Mouse (Mus musculus): ENCODE data around the gene Pknox1.

The Pknox1 gene

DNA sequence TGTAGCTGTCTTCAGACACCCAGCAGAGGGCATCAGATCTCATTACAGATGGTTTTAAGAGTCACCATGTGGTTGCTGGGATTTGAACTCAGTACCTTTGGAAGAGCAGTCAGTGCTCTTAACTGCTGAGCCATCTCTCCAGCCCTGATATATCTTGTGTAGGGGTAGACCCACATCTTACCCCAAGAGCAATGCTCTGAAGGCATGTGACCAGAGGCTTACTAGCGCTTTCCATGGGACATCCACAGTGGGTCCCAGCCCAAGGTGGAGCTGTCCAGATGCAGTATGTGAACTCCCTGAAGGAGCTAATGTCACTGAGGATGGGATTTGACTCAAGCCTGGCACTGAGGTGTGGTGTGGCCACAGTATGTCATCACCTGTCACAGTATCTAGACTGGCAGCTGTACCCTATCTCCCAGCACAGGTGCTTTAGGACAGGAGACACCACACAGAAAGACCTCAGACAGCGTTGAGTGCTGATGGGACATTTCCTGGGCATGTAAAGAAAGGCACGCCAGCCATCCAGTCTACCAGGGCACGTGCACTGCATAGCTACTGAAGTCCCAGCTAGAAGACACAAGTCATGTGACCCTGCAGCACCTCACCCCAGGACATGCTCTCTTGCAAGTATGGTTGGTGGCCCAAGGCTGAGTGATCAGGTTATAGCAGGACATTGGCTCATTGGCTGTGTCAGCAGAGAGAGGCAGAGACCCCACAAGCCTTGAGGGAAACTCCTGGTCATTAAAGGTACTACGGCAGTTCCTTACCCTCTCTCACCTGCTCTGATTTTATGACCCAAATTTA is 81.9 kb downstream of the Pknox1 start:
- DNase-seq (ENCODE audit: low read depth, low spot score) = no peak

DNA sequence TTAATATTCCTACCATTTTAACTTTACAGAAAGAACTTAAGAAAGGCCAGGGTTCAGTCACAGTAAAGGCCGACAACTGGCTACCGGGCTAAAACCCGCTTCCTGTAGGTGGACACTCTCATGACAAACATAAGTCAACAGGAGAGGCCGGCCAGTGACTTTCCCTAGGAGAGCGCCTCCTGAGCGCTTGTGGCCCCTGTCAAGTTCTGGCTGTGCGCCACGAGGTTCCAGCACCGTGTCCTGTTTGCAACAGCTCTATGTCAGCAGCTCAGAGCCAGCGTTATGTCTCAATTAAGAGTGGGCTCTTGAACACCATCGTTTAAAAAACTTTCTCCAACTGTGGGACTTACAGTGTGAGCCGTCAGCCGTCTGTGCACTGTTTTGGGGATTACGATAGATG is 87.6 kb downstream of the Pknox1 start:
- DNase-seq (ENCODE audit: low read depth, low spot score) = no peak

DNA sequence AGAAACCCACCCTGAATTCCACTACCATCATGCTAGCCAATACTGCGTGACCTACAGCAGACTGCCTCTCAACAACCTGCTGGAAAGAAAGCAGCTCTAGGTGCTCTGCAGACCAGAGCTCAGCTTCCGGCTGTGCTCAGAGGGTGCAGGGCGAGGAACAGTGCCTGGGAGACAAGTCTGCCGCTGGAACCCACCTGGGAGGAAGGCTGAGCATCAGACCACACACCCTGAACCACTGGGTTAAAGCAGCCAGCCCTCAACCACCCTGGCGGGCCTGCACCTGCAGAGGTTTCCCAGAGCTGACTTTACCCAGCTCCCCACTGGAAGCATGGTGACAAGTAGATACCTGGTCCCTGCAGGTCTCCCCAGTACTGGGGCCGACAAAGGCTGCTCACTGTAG is 88.7 kb downstream of the Pknox1 start:
- no peak for DNase-seq (ENCODE audit: low read depth, low spot score)

DNA sequence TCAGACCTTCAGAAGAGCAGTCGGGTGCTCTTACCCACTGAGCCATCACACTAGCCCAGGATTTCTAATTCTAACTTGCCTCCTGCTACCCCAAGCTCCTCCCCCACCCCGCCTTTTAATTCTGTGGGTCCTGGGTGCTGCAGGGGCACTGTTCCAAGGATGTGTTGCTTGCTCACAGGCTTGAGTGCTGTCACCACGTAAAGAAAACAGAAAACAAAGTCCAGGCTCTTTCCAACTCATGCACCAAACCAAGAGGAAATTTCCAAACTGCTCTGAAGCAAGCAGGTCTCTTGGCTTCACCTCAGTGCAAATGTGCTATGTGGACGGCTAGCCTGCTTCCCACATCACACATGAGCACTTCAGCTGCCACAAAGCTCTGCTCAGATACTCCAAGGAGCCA is 90.8 kb downstream of the Pknox1 start:
- DNase-seq (ENCODE audit: low read depth, low spot score) = no peak

DNA sequence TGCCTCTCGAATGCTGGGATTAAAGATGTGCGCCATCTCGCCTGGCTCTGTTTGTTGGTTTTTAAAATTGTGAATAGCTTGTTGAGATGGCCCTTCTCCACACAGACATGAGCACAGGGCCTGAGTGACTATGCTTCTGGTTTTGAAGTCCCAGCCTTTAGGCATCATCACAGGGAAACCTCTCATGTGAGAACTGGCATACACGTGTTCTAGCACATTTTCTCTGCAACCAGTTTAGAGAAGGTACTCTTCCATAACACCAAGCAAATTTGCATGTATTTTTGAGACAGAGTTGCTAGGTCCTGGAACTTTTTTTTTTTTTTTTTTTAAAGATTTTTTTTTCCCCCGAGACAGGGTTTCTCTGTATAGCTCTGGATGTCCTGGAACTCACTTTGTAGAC is 92.1 kb downstream of the Pknox1 start:
- no peak for DNase-seq (ENCODE audit: low read depth, low spot score)
